Mouse (Mus musculus) limb, embryonic 11.5 days (tissue): Measurements from ENCODE around the gene Xrcc1. TPM values are rescaled to one million over a fixed set of nuclear protein-coding genes. Genes with fewer than 3 reads are reported as not detected.
A peak's percentile ranks its signal among the peaks of the same experiment; 100 is the strongest.

ENCODE experiments used
- ATAC-seq: fragments of 200-750 bp; cut with Nextera tagmentation; 2 replicates; pipeline ENCODE4 v1.8.0; 2017; ENCODE audit warnings: low read depth; ENCODE audit not compliant: insufficient number of reproducible peaks, low FRiP score, low TSS enrichment
- DNase-seq: peaks from one replicate; pipeline ENCODE4 v3.0.0-alpha.2; 2015; ENCODE audit warnings: low spot score
- H3K27ac ChIP-seq: fragments of 300-500 bp; sonication (generic); replicated peaks from 2 replicates; pipeline ENCODE4 v1.5.1; 2014; ENCODE audit warnings: low read depth, mild to moderate bottlenecking, low read length
- H3K27me3 ChIP-seq: fragments of 300-500 bp; sonication (generic); 2 replicates; pipeline ENCODE4 v1.6.1; 2014; ENCODE audit warnings: mild to moderate bottlenecking, low read length, mixed read lengths; ENCODE audit not compliant: control insufficient read depth, insufficient read depth
- H3K36me3 ChIP-seq: fragments of 300-500 bp; sonication (generic); 2 replicates; pipeline ENCODE4 v1.6.1; 2014; ENCODE audit warnings: mild to moderate bottlenecking, low read length, moderate library complexity, mixed read lengths; ENCODE audit not compliant: control insufficient read depth, insufficient read depth
- H3K4me1 ChIP-seq: fragments of 300-500 bp; sonication (generic); 2 replicates; pipeline ENCODE4 v1.6.1; 2014; ENCODE audit warnings: low read length, mixed read lengths; ENCODE audit not compliant: control insufficient read depth, insufficient read depth
- H3K4me2 ChIP-seq: fragments of 300-500 bp; sonication (generic); 2 replicates; pipeline ENCODE4 v1.6.1; 2014; ENCODE audit warnings: low read depth, mild to moderate bottlenecking, moderate library complexity; ENCODE audit not compliant: severe bottlenecking
- H3K4me3 ChIP-seq: fragments of 300-500 bp; sonication (generic); 2 replicates; pipeline ENCODE4 v1.5.1; 2014; ENCODE audit warnings: low read depth, low read length
- H3K9ac ChIP-seq: fragments of 300-500 bp; sonication (generic); 2 replicates; pipeline ENCODE4 v1.6.1; 2014; ENCODE audit warnings: mild to moderate bottlenecking, low read length
- H3K9me3 ChIP-seq: fragments of 300-500 bp; sonication (generic); 2 replicates; pipeline ENCODE4 v1.6.1; 2016; ENCODE audit warnings: low read length; ENCODE audit not compliant: control insufficient read depth
- WGBS: fragments of 180-500 bp; shearing (Covaris S2); extraction: QIAGEN DNeasy Blood & Tissue Kit; methylation state at CpG from one replicate; pipeline ENCODE4 v1.1.7; 2014; 5-methylcytosine and 5-hydroxymethylcytosine counted together
- polyA plus RNA-seq: library from polyadenylated mRNA; unstranded; fragments of >200 nt; fragmentation: Nextera tagmentation; extraction: Ambion mirVana; gene quantifications from 2 replicates; pipeline ENCODE4 v1.2.1, GENCODE M21; 2014

Xrcc1 gene
- polyA plus RNA-seq, 1 experiment from 2014 or later = 141 TPM

DNA sequence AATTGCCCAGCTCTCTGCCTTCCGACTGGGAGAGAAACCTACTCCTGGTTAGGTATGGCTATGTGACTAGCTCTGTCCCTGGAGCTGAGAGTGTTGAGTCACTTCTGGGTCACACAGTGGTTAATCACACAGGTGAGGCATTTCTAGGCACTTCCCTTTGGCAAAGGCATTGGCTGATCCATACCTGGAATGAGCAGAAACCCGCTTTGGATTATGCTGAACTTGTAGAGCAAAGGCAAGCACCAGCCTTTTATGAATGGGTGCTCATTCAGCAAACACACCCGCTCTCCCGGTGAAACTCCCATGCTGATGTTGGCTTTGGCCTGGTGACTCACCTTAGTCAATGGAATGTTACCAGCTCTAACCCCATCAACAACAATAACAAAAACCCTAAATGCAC is 6.4 kb upstream of the Xrcc1 start:
- 94% methylated on average over 4 of the region's 4 CpGs for WGBS
- ATAC-seq = no peak
- Histone ChIP-seq H3K4me1 (no peaks in the 10 kb centered on the region), H3K27ac (no peak overlapping the region), H3K27me3 (no peaks in the 10 kb centered on the region), H3K4me3 (no peak overlapping the region), H3K9me3 (no peaks in the 10 kb centered on the region; the same call in 1 of the 2 replicates), H3K36me3 (no peaks in the 10 kb centered on the region), H3K9ac (no peak overlapping the region), H3K4me2 (no peak overlapping the region)
- DNase-seq = no peak

DNA sequence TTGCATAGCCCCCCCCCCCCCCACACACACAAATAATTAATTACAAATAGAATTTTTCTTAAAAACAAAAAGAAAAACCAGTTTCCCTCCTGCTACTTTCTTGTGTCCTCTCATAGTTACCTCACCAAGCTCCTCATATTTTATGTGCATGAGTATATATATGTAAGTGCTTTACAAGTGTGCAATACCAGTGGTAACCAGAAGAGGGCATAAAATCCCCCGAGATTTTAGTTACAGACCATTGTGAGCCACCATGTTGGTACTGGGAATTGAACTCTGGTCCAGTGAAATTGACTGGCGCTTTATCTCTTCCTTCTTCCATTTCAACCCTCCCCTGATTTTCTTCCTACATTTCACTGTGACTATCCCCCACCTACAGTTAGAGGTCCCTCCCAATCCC is 1.6 kb upstream of the Xrcc1 start:
- Histone ChIP-seq H3K4me3 (no peak overlapping the region), H3K4me2 (no peak overlapping the region), H3K9ac (no peak overlapping the region), H3K36me3 (peaks cover 4% of the 10 kb centered on the region), H3K27me3 (no peaks in the 10 kb centered on the region), H3K27ac (no peak overlapping the region), H3K9me3 (no peaks in the 10 kb centered on the region; the same call in 1 of the 2 replicates), H3K4me1 (peaks cover 9% of the 10 kb centered on the region)
- ATAC-seq (no peak), DNase-seq (no peak)
- WGBS = 84% methylated on average over 2 of the region's 2 CpGs

DNA sequence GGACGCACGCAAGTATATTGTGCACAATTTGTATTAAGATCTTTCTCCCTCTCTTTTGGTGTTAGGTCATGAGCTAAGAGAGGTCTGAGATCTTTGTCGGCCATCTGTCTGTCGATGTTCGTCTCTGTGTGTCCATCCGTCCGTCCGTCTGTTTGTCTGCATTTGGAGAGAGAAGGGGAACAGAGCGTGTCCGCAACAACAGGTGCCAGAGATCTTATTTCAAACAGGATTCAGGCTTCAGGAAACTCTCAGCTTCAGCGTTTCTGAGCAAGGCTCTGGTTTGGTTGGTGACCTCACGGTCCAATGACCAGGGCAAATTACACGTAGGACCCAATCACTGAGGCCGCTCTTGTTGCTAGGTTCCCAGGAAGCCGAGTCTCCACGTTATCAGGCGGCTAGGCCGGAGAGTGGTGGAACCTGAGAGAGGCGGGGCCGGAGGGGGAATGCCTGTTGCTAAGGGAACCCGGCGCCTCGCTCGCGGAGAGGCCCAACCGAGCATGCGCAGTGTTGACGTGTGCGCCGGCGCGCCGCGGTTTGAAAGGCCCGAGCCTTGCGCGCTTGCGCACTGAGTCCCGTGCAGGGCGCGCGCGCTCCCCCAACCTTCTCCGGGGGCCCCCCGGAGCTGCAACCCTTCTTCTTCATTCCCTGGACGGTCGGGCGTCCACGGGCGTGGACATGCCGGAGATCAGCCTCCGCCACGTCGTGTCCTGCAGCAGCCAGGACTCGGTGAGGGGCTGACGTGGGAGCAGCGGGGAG is 723 bp downstream of the Xrcc1 start:
- Histone ChIP-seq H3K27me3 (no peaks in the 10 kb centered on the region), H3K4me3 (peak overlapping the region; percentile 90), H3K9me3 (no peaks in the 10 kb centered on the region; the same call in 1 of the 2 replicates), H3K4me1 (peaks cover 9% of the 10 kb centered on the region), H3K36me3 (peaks cover 4% of the 10 kb centered on the region), H3K4me2 (peak overlapping the region; percentile 70), H3K9ac (peak overlapping the region; percentile 77), H3K27ac (0 out of 2 replicates have a peak overlapping the region, but pooled peaks have one; percentile 9)
- ATAC-seq = peak; percentile 97
- DNase-seq = peak; percentile 100
- under 1% methylated on average over 57 of the region's 57 CpGs for WGBS

DNA sequence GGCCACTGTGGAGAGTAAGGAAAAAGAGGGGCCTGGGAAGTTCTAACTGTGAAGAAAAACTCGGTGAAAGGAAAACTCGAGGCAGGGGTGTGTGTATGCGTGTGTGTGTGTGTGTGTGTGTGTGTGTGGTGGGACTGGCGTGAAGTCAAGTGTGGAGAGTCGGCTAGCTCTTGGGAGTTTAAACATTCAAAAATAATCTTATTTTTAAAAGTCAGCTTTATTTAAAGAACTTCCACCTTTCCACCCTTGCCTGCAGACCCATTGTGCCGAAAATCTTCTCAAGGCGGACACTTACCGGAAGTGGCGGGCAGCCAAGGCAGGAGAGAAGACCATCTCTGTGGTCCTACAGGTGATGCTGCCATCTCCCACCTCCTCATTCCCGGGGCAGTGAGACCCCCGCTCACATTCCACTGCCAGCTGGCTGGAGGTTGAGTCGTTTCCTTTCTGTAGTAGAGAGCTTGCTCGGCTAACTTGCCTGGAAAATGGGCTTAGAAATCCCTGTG is 1.5 kb downstream of the Xrcc1 start:
- H3K36me3 ChIP-seq = peaks cover 7% of the 10 kb centered on the region
- WGBS = 36% methylated on average over 13 of the region's 13 CpGs
- H3K9me3 ChIP-seq = no peaks in the 10 kb centered on the region; the same call in 1 of the 2 replicates
- ATAC-seq (no peak; the same call in 1 of the 2 replicates), DNase-seq (no peak)
- H3K4me1 ChIP-seq = peaks cover 9% of the 10 kb centered on the region
- no peaks in the 10 kb centered on the region for H3K27me3 ChIP-seq
- H3K27ac ChIP-seq = no peak overlapping the region
- H3K9ac ChIP-seq = peak overlapping the region; percentile 77
- H3K4me3 ChIP-seq = peak overlapping the region; percentile 90
- peak overlapping the region; percentile 70 for H3K4me2 ChIP-seq

DNA sequence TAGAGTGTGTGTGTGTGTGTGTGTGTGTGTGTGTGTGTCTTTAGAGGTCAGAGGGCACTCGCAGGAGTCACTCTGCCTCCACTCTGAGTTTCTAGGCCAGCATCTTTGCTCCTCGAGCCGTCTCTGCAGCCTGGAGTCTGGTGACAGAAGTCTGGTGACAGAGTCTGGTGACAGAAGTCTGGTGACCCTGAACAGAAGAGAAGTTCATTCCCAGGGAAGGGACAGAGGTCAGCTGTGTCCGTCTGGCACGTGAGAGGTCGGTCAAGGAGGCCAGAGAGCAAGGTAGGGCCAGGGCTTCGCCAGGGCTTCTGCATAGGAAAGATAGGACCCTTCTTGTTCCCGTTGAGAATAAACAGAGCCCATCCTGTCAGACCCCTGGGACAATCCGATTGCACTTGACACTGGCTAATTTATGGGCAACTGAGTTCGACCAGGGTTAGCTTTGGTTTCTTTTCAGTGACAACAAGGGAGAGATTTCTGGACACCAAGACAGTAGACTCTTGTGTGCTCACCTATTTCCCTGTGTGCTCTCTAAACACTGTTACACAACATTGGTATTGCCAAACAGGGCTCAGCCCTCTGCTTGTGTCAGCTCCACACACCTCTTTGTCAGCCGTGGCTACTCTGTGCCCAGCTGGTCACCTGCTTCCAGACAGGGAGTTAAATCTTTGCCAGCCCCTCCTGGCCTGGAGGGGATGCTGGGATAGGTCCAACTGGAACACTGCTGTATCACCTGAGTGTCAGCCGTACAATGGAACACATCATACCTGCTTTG is 6.1 kb downstream of the Xrcc1 start:
- no peaks in the 10 kb centered on the region for H3K27me3 ChIP-seq
- peaks cover 3% of the 10 kb centered on the region; the same call in 1 of the 2 replicates for H3K4me1 ChIP-seq
- WGBS = 87% methylated on average over 12 of the region's 12 CpGs
- no peak overlapping the region for H3K27ac ChIP-seq
- DNase-seq (no peak), ATAC-seq (no peak)
- no peaks in the 10 kb centered on the region for H3K9me3 ChIP-seq
- no peak overlapping the region for H3K9ac ChIP-seq
- H3K4me2 ChIP-seq = no peak overlapping the region
- no peak overlapping the region for H3K4me3 ChIP-seq
- peaks cover 16% of the 10 kb centered on the region for H3K36me3 ChIP-seq

DNA sequence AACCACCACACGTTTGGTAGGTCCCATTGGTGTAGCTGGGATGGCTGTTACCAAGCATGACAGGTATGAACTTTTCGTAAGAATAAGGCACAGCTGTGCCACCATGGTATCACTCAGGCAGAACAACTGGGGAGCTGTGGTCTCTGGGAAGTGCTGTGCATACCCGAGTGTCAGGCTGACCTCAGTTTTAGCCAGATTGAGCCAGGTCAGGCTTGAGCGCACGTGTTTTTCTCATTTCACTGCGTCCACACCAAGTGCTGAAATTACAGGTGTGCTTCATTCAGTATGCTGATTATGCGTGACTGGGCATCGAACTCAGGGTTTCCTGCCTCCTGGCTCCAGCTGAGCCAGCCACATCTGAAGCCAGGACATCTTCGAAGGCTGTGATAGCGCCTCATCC is 9.7 kb downstream of the Xrcc1 start:
- H3K4me3 ChIP-seq = no peak overlapping the region
- ATAC-seq (no peak), DNase-seq (no peak)
- H3K36me3 ChIP-seq = peaks cover 13% of the 10 kb centered on the region; the same call in 1 of the 2 replicates
- H3K4me2 ChIP-seq = no peak overlapping the region
- H3K27ac ChIP-seq = no peak overlapping the region
- H3K27me3 ChIP-seq = no peaks in the 10 kb centered on the region
- no peak overlapping the region for H3K9ac ChIP-seq
- no peaks in the 10 kb centered on the region for H3K4me1 ChIP-seq
- WGBS = 93% methylated on average over 10 of the region's 10 CpGs
- H3K9me3 ChIP-seq = no peaks in the 10 kb centered on the region

DNA sequence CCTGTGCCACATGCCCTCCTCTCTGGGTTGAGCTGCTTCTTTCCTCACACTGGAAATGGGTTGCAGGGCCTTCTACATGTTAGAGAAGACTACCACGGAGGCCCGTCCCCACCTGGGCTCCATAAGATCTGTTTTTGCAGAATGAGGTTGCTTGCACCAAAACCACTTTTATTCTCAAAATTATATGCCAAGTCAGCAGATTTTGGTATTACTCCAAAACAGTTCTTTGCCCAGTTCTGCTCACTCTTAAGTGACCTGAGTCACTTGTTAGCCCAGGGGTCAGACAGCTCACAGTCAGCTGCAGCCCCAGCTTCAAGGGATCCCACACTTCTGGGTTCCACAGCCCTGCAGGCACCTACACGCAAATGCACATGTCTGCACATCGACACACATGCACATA is 15.4 kb downstream of the Xrcc1 start:
- no peak for ATAC-seq
- H3K9ac ChIP-seq = no peak overlapping the region
- no peak for DNase-seq
- no peaks in the 10 kb centered on the region for H3K27me3 ChIP-seq
- peaks cover 6% of the 10 kb centered on the region for H3K36me3 ChIP-seq
- no peaks in the 10 kb centered on the region for H3K4me1 ChIP-seq
- H3K4me3 ChIP-seq = no peak overlapping the region
- WGBS = 92% methylated on average over 4 of the region's 4 CpGs
- no peak overlapping the region for H3K4me2 ChIP-seq
- no peaks in the 10 kb centered on the region for H3K9me3 ChIP-seq
- no peak overlapping the region for H3K27ac ChIP-seq

DNA sequence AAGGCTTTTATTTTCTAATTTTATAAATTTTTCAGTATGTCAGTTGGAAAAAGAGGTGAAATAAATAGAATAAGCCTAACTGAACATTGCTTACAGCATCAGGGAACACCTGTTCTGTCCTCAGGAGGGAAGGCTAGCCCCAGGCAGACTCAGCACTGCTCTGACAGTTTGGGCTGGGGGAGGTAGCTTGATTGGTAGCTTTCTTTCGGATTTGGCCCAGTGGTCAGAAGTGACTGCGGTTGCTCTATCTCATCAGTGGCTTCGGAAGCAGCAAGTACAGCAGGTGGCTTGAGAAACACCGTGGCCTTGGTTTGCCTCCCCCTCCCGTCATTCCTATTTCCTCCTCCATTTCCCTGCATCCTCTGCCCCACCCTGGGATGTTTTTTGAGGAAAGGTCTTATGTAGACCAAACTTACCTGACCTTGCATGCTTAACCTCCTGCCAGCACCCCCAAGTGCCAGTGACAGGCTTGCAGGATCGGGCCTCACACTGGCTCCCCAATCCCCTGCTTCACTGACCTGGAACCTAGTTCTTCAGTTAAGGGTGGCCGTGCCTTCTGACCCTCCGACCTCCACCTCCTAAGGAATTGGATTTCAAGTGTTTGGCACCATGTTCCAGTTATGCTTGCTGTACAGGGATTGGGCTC is 17.2 kb downstream of the Xrcc1 start:
- no peak for DNase-seq
- Histone ChIP-seq H3K4me1 (no peaks in the 10 kb centered on the region), H3K4me3 (no peak overlapping the region), H3K27me3 (no peaks in the 10 kb centered on the region), H3K9me3 (no peaks in the 10 kb centered on the region), H3K4me2 (no peak overlapping the region), H3K36me3 (peaks cover 14% of the 10 kb centered on the region), H3K9ac (no peak overlapping the region), H3K27ac (no peak overlapping the region)
- no peak for ATAC-seq
- WGBS = 91% methylated on average over 8 of the region's 8 CpGs
